Mouse (Mus musculus) limb, embryonic 13.5 days (tissue): ENCODE results near the gene Rbms1. TPM values are rescaled to one million over a fixed set of nuclear protein-coding genes. Genes with fewer than 3 reads are reported as not detected.
A peak's percentile ranks its signal among the peaks of the same experiment; 100 is the strongest.

Experiments used
- ATAC-seq: fragments of 200-750 bp; cut with Nextera tagmentation; 2 replicates; pipeline ENCODE4 v1.8.0; 2017; ENCODE audit warnings: low read depth, moderate number of reproducible peaks, moderate TSS enrichment; ENCODE audit not compliant: low FRiP score
- H3K27ac ChIP-seq: fragments of 300-500 bp; sonication (generic); 2 replicates; pipeline ENCODE4 v1.5.1; 2015; ENCODE audit warnings: inconsistent platforms, mild to moderate bottlenecking, moderate library complexity
- H3K27me3 ChIP-seq: fragments of 300-500 bp; sonication (generic); 2 replicates; pipeline ENCODE4 v1.6.1; 2015; ENCODE audit warnings: mild to moderate bottlenecking, inconsistent platforms
- H3K36me3 ChIP-seq: fragments of 300-500 bp; sonication (generic); 2 replicates; pipeline ENCODE4 v1.6.1; 2015; ENCODE audit warnings: inconsistent platforms, mild to moderate bottlenecking, moderate library complexity
- H3K4me1 ChIP-seq: fragments of 300-500 bp; sonication (generic); 2 replicates; pipeline ENCODE4 v1.6.1; 2015; ENCODE audit warnings: inconsistent platforms
- H3K4me2 ChIP-seq: fragments of 300-500 bp; sonication (generic); replicated peaks from 2 replicates; pipeline ENCODE4 v1.6.1; 2015; ENCODE audit warnings: inconsistent platforms, mild to moderate bottlenecking, moderate library complexity
- H3K4me3 ChIP-seq: fragments of 300-500 bp; sonication (generic); 2 replicates; pipeline ENCODE4 v1.5.1; 2015; ENCODE audit warnings: moderate library complexity, mild to moderate bottlenecking, inconsistent platforms
- H3K9ac ChIP-seq: fragments of 300-500 bp; sonication (generic); 2 replicates; pipeline ENCODE4 v1.6.1; 2015; ENCODE audit warnings: mild to moderate bottlenecking, inconsistent platforms
- H3K9me3 ChIP-seq: fragments of 300-500 bp; sonication (generic); 2 replicates; pipeline ENCODE4 v1.6.1; 2016; ENCODE audit warnings: inconsistent platforms
- WGBS: fragments of 180-500 bp; shearing (Covaris S2); methylation state at CpG from one replicate; pipeline ENCODE4 v1.1.7; 2015; 5-methylcytosine and 5-hydroxymethylcytosine counted together
- polyA plus RNA-seq: library from polyadenylated mRNA; unstranded; fragments of >200 nt; fragmentation: Nextera tagmentation; extraction: Ambion mirVana; gene quantifications from 2 replicates; pipeline ENCODE4 v1.2.1, GENCODE M21; 2015

Gene Rbms1
- polyA plus RNA-seq, 1 experiment from 2014 or later = 112 TPM

DNA sequence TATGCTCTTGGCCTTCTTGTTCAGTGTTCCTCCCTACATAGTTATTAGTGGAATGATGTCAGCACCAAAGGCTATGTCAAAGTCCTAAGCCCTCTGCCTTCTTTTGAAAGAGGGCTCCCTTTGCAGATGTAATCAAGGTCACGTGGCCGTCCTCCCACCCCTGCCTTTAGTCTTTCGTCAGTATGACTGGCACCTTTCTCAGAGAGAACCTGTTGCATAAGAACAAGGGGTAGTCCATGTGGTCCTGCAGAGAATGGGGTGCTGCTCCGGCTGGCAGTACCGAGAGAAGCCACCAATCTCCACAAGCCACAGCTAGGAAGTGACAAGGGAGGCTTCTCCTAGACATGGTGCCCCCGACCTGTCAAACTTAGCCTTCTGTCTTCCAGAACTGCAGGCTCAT is 154.2 kb downstream of the Rbms1 start:
- WGBS = 85% methylated on average over 6 of the region's 6 CpGs
- Histone ChIP-seq H3K4me3 (no peak overlapping the region), H3K9me3 (no peaks in the 10 kb centered on the region), H3K4me1 (peaks cover 38% of the 10 kb centered on the region), H3K36me3 (no peaks in the 10 kb centered on the region), H3K9ac (no peak overlapping the region), H3K4me2 (no peak overlapping the region), H3K27ac (no peak overlapping the region), H3K27me3 (no peaks in the 10 kb centered on the region)
- 0 out of 2 replicates have a peak, but pooled peaks have one; percentile 8 for ATAC-seq

DNA sequence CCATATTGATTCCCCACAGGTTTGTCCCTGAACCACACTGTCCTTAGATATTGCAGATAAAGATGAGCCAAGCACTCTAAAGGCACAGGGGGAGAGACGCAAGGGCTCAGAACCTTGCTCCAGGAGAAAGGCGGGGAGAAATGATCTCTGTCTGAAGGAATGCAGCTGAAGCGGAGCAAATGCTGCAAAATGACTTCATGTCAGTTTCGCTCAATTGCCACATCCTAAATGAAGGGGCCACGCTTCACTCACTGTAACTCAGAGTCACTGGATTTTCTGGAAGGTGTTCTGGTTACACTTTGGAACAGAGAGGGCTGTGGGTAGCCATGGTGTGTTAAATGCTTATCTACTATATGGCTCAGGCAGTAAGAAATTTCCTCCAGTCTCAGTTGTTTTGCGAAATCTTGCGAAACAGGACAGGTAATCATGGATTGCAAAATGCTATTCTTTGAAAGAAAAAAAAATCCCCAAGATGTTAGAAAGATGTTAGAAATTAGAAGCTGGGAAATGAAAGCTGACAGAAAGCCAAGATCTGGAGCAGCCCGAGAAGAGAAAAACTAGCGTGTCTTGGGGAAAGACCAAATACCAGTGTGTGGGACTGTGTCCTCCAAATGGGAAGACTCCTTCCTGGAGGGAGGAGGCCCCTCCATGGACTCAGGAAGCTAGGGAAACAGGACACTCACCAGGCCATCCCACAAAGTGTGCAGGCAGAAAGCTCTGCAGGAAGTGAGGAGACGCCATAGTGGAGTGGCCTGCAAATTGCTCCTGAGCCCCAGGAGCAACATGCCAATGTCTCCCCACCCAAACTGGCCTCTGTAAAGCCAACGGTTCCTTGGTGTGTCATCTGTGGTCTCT is 155.4 kb downstream of the Rbms1 start:
- Histone ChIP-seq H3K9ac (no peak overlapping the region), H3K27me3 (no peaks in the 10 kb centered on the region), H3K27ac (no peak overlapping the region), H3K4me1 (peaks cover 48% of the 10 kb centered on the region), H3K36me3 (no peaks in the 10 kb centered on the region), H3K4me3 (no peak overlapping the region), H3K4me2 (no peak overlapping the region), H3K9me3 (no peaks in the 10 kb centered on the region)
- ATAC-seq = no peak; the same call in 1 of the 2 replicates
- 62% methylated on average over 11 of the region's 11 CpGs for WGBS

DNA sequence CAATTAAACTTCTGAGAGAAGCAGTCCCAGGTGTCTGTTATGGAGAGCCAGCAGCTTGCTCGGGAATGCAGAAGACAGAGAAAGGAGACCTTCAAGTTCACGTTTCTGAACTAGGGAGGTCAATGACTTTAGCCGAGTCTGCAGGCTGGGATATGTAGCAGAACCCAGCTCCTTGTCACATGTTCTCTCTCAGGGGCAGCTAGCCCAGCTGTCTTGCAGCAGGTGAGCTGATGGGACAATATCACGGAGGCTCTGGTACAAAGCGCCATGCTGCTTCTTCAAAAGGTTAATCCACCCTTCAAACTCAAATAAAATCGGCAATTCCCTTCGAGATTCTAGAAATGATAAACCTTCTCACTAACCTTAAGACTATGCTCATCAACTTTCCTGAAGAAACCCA is 158.2 kb downstream of the Rbms1 start:
- 47% methylated on average over 7 of the region's 7 CpGs for WGBS
- ATAC-seq = no peak
- no peaks in the 10 kb centered on the region for H3K27me3 ChIP-seq
- no peak overlapping the region for H3K27ac ChIP-seq
- no peak overlapping the region for H3K9ac ChIP-seq
- peaks cover 70% of the 10 kb centered on the region for H3K4me1 ChIP-seq
- H3K4me3 ChIP-seq = no peak overlapping the region
- no peak overlapping the region for H3K4me2 ChIP-seq
- no peaks in the 10 kb centered on the region for H3K36me3 ChIP-seq
- H3K9me3 ChIP-seq = no peaks in the 10 kb centered on the region

DNA sequence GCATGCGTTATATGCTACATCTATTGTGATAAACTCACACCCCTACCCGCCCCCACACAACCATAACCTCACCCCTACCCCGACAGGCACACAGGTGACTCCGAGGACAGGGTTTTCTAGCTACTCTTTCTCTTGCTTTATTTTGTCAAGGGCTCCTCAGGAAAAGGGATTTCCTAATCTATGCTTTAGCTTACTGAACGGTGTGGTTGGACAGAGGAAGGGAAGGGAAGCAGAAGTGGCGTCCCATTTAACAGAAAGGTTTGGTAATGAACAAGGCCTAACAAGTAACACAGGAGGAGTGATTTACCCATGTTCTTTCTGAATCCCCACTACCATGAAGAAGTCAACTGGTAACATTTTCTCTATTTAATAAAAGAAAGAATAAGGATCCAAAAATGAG is 159.6 kb downstream of the Rbms1 start:
- Histone ChIP-seq H3K4me3 (no peak overlapping the region), H3K27ac (no peak overlapping the region), H3K27me3 (no peaks in the 10 kb centered on the region), H3K4me2 (no peak overlapping the region), H3K9me3 (no peaks in the 10 kb centered on the region), H3K36me3 (no peaks in the 10 kb centered on the region), H3K9ac (no peak overlapping the region), H3K4me1 (peaks cover 80% of the 10 kb centered on the region)
- 92% methylated on average over 6 of the region's 6 CpGs for WGBS
- no peak for ATAC-seq

DNA sequence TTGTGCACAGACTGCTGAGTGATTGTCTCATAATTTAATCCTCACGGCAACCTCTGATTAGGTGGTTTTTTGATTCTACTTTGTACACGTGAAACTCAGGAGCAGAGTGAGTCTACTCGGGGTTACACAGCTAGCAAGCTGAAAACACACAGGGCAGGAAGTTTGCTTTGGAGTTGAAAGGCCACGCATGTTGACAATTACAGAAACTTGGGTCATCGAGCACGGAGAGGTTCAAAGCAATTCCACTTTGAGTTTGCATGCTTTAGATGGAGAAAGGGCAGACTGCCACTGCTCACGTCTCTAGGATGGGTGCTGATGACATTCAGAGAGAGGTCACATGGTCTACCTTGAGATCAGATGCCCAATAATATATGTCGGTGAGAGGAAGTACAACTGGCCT is 160.2 kb downstream of the Rbms1 start:
- no peak for ATAC-seq
- H3K9ac ChIP-seq = no peak overlapping the region
- H3K9me3 ChIP-seq = no peaks in the 10 kb centered on the region
- H3K4me3 ChIP-seq = no peak overlapping the region
- no peaks in the 10 kb centered on the region for H3K27me3 ChIP-seq
- WGBS = 40% methylated on average over 8 of the region's 8 CpGs
- H3K27ac ChIP-seq = no peak overlapping the region
- H3K36me3 ChIP-seq = no peaks in the 10 kb centered on the region
- no peak overlapping the region for H3K4me2 ChIP-seq
- H3K4me1 ChIP-seq = peaks cover 74% of the 10 kb centered on the region

DNA sequence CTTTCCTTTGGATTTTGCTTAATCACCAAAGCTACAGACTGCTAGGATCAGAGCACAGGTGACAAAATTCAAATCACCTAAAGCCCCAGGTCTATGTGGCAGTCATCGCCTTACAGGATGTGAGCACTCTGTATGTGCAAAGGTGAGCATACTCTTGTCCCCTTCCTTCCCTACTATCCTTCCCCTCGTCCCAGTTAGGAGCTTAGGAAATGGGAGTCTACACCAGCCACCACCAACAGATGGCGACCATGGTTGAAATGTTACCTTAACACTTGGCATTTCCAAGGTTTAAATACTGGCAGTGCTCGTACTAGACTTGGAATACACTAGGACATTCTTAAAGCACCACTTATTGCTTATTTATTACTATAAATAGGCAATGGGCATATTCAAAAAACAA is 160.8 kb downstream of the Rbms1 start:
- Histone ChIP-seq H3K4me1 (peaks cover 72% of the 10 kb centered on the region), H3K27me3 (no peaks in the 10 kb centered on the region), H3K27ac (no peak overlapping the region), H3K36me3 (peaks cover 4% of the 10 kb centered on the region), H3K9me3 (no peaks in the 10 kb centered on the region), H3K9ac (no peak overlapping the region), H3K4me3 (no peak overlapping the region), H3K4me2 (no peak overlapping the region; the same call in 1 of the 2 replicates)
- ATAC-seq = no peak
- WGBS = 34% methylated on average over 4 of the region's 4 CpGs

DNA sequence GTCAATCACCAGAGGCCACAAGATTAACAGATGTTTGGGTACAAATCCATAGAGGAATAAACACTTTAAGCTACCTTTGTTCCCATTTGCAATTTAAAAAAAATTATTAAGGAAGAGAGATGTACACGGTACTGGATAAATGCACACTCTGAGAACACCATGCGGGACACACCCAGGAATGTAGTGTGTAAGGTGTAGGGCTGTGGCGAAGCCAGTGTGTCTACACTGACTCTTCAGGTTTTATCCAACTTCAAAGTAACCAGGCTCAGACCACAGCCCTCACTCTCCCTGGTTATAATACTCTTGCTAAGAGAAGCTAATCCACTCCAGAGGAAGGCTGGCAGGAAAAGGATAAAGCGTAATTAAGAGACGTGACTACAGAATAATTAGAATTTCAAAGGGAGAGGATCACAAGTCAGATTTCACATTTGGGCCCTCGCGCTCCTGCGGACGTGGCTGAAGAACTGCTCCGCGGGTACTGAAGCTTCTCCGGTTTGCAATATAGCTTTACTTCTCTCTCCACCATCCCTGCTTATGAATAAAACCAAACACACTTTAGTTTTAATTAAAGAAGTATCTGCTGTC is 161.3 kb downstream of the Rbms1 start:
- 51% methylated on average over 12 of the region's 12 CpGs for WGBS
- no peaks in the 10 kb centered on the region for H3K27me3 ChIP-seq
- H3K27ac ChIP-seq = no peak overlapping the region
- no peaks in the 10 kb centered on the region for H3K9me3 ChIP-seq
- H3K4me1 ChIP-seq = peaks cover 74% of the 10 kb centered on the region
- ATAC-seq = no peak
- peaks cover 9% of the 10 kb centered on the region for H3K36me3 ChIP-seq
- no peak overlapping the region for H3K4me3 ChIP-seq
- H3K9ac ChIP-seq = no peak overlapping the region
- H3K4me2 ChIP-seq = peak overlapping the region; percentile 40

DNA sequence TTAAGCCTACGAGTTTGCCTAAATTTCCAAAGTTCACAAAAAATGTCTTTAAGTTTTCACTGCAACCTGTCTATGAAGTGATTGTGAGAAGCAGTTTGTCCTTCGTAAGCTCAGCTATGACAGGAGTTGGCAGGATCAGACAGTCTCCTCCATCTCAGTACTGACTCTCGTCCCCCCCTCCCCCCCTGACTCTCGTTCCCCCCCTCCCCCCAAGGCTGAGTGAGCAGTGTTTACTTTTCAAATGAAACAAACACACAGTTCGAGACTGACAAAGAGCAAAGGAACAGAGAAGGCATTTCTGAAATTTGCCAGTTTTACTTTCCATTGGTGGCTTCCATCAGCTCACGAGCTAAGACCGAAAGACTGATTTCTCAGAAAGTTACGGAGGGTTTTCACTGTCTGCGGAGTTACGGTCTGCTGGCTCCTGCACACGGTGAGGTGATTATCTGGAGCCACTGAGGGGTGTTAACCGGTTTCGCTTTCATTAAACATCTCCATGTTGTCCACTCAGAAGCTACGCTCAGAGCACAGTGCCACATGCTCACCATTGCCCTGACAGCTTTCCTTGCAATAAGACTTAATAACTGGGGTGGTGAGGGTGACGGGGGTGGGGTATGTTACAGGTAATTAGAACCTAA is 162.0 kb downstream of the Rbms1 start:
- Histone ChIP-seq H3K9ac (no peak overlapping the region), H3K27me3 (no peaks in the 10 kb centered on the region), H3K4me2 (peak overlapping the region; percentile 40), H3K27ac (no peak overlapping the region), H3K4me3 (peak overlapping the region; percentile 3; the same call in 1 of the 2 replicates), H3K9me3 (no peaks in the 10 kb centered on the region), H3K36me3 (peaks cover 15% of the 10 kb centered on the region), H3K4me1 (peaks cover 78% of the 10 kb centered on the region)
- ATAC-seq = no peak
- 29% methylated on average over 15 of the region's 15 CpGs for WGBS

DNA sequence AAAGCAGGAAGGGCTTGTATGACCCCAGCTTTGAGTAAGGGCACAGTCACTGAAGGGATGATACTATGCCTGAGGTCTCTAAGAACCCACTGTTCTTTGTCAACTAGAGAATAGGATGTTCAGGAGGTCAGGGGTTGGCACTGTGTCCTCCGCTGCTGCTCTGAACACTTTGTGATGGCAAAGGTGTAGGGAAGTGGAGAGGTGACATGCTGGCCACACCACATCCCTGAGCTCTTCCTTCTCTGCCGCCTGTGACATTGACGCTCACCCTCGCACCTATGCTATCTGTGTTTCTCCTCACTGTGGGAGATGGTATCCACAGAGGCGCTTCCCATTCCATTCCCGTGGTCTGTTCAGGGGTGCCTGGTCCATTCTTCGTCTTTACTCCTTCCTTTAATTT is 163.2 kb downstream of the Rbms1 start:
- Histone ChIP-seq H3K4me1 (peaks cover 75% of the 10 kb centered on the region), H3K9me3 (no peaks in the 10 kb centered on the region), H3K4me3 (no peak overlapping the region), H3K4me2 (no peak overlapping the region), H3K27me3 (no peaks in the 10 kb centered on the region), H3K27ac (no peak overlapping the region), H3K36me3 (peaks cover 22% of the 10 kb centered on the region), H3K9ac (no peak overlapping the region)
- ATAC-seq = no peak
- WGBS = 87% methylated on average over 7 of the region's 7 CpGs

DNA sequence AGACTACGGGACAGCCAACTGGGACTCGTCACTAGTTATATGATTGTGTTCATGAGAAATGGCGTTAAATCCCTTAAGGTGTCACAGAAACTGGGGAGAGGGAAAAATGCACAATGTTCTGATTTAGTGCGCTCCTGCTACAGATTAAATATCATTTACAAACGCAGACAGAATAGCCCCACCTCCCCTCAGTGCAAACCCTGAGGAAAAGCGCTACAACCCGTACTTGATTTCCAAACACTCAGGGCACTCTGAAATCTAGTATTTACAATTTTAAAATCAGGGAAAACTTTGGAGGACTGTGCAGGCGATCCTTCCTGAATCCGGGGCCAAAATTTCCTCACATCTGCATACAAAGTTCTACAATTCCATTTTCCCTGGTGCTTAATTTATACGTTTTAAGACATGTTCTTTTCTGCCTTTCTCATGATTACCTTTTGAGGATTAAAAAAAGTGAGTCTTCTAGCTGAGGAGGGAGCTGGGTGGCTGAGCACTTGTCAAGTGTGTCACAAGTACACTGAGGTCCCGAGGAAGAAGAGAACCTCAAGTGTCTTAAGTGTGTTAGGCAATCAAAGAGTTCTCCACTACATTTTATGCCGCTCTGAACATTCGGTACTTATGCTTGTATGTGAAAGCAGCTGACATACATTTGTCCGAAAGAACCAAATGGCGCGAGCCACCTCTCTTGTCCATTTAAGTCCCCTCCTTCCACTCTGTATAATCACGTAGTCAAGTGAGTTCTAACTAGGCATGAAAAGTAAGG is 164.0 kb downstream of the Rbms1 start:
- peaks cover 67% of the 10 kb centered on the region for H3K4me1 ChIP-seq
- peaks cover 29% of the 10 kb centered on the region for H3K36me3 ChIP-seq
- no peak for ATAC-seq
- no peak overlapping the region for H3K27ac ChIP-seq
- no peak overlapping the region for H3K4me2 ChIP-seq
- H3K9me3 ChIP-seq = no peaks in the 10 kb centered on the region
- no peaks in the 10 kb centered on the region for H3K27me3 ChIP-seq
- H3K4me3 ChIP-seq = no peak overlapping the region
- no peak overlapping the region for H3K9ac ChIP-seq
- WGBS = 82% methylated on average over 17 of the region's 17 CpGs

DNA sequence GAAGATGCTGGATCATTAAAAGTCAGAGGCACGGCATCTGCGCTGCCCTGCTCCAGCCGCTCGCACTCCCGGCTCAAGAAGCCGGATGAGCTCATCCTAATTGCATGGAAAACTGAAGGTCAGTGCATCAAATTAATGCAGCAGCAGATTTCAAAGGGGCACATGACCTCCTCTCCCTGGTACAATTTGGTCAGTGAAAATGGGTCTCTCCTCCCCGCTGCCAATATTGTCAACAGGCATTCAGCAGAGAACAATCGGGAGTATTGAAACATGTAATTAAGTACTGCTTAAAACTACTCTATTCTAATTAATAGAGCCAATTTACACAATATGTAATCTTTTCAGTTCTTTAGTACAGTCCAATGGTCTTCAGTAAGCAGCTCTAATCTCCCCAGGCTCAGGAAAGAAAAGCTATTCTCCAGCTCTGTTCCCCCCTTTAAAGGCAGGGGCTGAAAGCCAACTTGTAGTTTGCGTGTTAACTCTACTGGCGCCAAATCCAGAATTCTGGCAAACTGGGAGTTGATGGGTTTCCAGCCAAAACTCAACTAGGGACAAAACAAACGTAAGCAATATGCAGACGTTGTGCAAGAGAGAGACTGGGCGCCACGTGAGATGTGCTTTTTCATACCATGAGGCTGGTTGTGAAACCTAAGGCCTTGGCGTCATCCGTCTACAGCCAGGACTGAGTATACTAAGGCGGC is 165.9 kb downstream of the Rbms1 start:
- H3K27me3 ChIP-seq = no peaks in the 10 kb centered on the region
- H3K4me2 ChIP-seq = no peak overlapping the region
- ATAC-seq = no peak
- no peak overlapping the region; the same call in 1 of the 2 replicates for H3K27ac ChIP-seq
- no peaks in the 10 kb centered on the region for H3K9me3 ChIP-seq
- no peak overlapping the region for H3K9ac ChIP-seq
- peaks cover 34% of the 10 kb centered on the region for H3K36me3 ChIP-seq
- WGBS = 82% methylated on average over 17 of the region's 17 CpGs
- peaks cover 51% of the 10 kb centered on the region for H3K4me1 ChIP-seq
- H3K4me3 ChIP-seq = no peak overlapping the region
